Comparison of ENCODE assay signal across 8 mouse cellular contexts in genomic region chr9:111117794-111118251, GRCm38 (mm10). TPM values are rescaled to one million over a fixed set of nuclear protein-coding genes. Genes with fewer than 3 reads are reported as not detected.
DNase-seq lines count a peak whose midpoint lies in the region; ATAC-seq lines count a peak whose summit lies in the region.

No protein-coding gene starts in this region.

- 0 out of 2 replicates have a peak, but pooled peaks cover 6% of the 10 kb centered on the region for H3K4me1 ChIP-seq in brown adipose tissue, adult 24 weeks (ENCODE audit: control insufficient read depth, insufficient read depth, insufficient read length, low read length)
- H3K4me1 ChIP-seq in heart, embryonic 14.5 days (ENCODE audit: control insufficient read depth in 2 of 2, insufficient read depth in 2 of 2, low read length in 2 of 2), result peaks cover 2 to 40% of the 10 kb centered on the region in 2 experiments; a peak in 3 of 4 replicates
- peaks cover 20% of the 10 kb centered on the region for H3K4me1 ChIP-seq in liver, embryonic 16.5 days (ENCODE audit: control insufficient read depth, low read depth, low read length)
- peaks cover 13% of the 10 kb centered on the region for H3K4me1 ChIP-seq in neural tube, embryonic 14.5 days (ENCODE audit: control insufficient read depth, insufficient read depth, low read length)

- H3K4me2 ChIP-seq in heart, embryonic 14.5 days (ENCODE audit: low read length), result peak overlapping the region; percentile 94
- peak overlapping the region; percentile 91 for H3K4me2 ChIP-seq in liver, embryonic 16.5 days (ENCODE audit: low read depth, low read length)
- H3K4me2 ChIP-seq in neural tube, embryonic 14.5 days (ENCODE audit: low read depth, low read length), result peak overlapping the region; percentile 85

- DNase-seq in kidney, postnatal 14 days, result peak; percentile 92
- DNase-seq in testis, postnatal 10 days (ENCODE audit: low spot score), result peak; percentile 90

- no peaks in the 10 kb centered on the region for H3K27me3 ChIP-seq in heart, embryonic 14.5 days (ENCODE audit: control insufficient read depth, insufficient read depth, low read length)
- H3K27me3 ChIP-seq in liver, embryonic 16.5 days (ENCODE audit: control insufficient read depth, insufficient read depth, low read depth, low read length), result no peaks in the 10 kb centered on the region
- H3K27me3 ChIP-seq in neural tube, embryonic 14.5 days (ENCODE audit: control insufficient read depth, insufficient read depth, low read length), result no peaks in the 10 kb centered on the region

- peak overlapping the region; percentile 85 for H3K27ac ChIP-seq in brown adipose tissue, adult 24 weeks (replicated peaks; ENCODE audit: low read depth, low read length)
- peak overlapping the region; percentile 89 to 93 for H3K27ac ChIP-seq in heart, embryonic 14.5 days (replicated peaks in 1 of 2; ENCODE audit: control insufficient read depth in 1 of 2, insufficient read depth in 1 of 2, low read depth in 2 of 2, low read length in 2 of 2)
- H3K27ac ChIP-seq in liver, embryonic 16.5 days (ENCODE audit: low read length), result peak overlapping the region; percentile 83
- H3K27ac ChIP-seq in neural tube, embryonic 14.5 days (ENCODE audit: low read depth, low read length), result peak overlapping the region; percentile 73

- peak; percentile 82 for ATAC-seq in CD4-positive, CD25-positive, alpha-beta regulatory T cell, adult 4 months
- peak; percentile 95 for ATAC-seq in erythroid progenitor cell, adult 5-6 weeks (replicated peaks; ENCODE audit: low FRiP score, poor library complexity, severe bottlenecking)
- peak; percentile 90 for ATAC-seq in heart, embryonic 14.5 days (ENCODE audit: insufficient number of reproducible peaks, insufficient read depth, low FRiP score, low read depth)
- ATAC-seq in liver, embryonic 16.5 days (ENCODE audit: low read depth), result peak; percentile 92
- peak; percentile 98 for ATAC-seq in neural tube, embryonic 14.5 days (ENCODE audit: low read depth)

- peaks cover 4% of the 10 kb centered on the region; the same call in 1 of the 2 replicates for H3K36me3 ChIP-seq in heart, embryonic 14.5 days (ENCODE audit: control insufficient read depth, insufficient read depth, low read length)
- no peaks in the 10 kb centered on the region for H3K36me3 ChIP-seq in liver, embryonic 16.5 days (ENCODE audit: control insufficient read depth, insufficient read depth)
- H3K36me3 ChIP-seq in neural tube, embryonic 14.5 days (ENCODE audit: control insufficient read depth, insufficient read depth, low read length), result no peaks in the 10 kb centered on the region

- H3K4me3 ChIP-seq in brown adipose tissue, adult 24 weeks (ENCODE audit: insufficient read depth, low read depth, low read length), result peak overlapping the region; percentile 95
- H3K4me3 ChIP-seq in heart, embryonic 14.5 days (ENCODE audit: control insufficient read depth in 1 of 2, insufficient read depth in 1 of 2, low read depth in 1 of 2, low read length in 2 of 2), result peak overlapping the region; percentile 81 to 87
- peak overlapping the region; percentile 97 for H3K4me3 ChIP-seq in liver, embryonic 16.5 days (ENCODE audit: low read depth, low read length)
- H3K4me3 ChIP-seq in neural tube, embryonic 14.5 days (ENCODE audit: low read depth, low read length), result peak overlapping the region; percentile 96

- WGBS in heart, embryonic 14.5 days, result under 1% methylated on average over 55 of the region's 56 CpGs
- WGBS in liver, embryonic 16.5 days (ENCODE audit: insufficient replicate concordance), result 1% methylated on average over 56 of the region's 56 CpGs
- WGBS in neural tube, embryonic 14.5 days, result under 1% methylated on average over 55 of the region's 56 CpGs

- H3K9me3 ChIP-seq in heart, embryonic 14.5 days (ENCODE audit: control insufficient read depth, low read length), result no peaks in the 10 kb centered on the region
- H3K9me3 ChIP-seq in liver, embryonic 16.5 days (replicated peaks; ENCODE audit: control insufficient read depth, low read length), result no peaks in the 10 kb centered on the region
- no peaks in the 10 kb centered on the region for H3K9me3 ChIP-seq in neural tube, embryonic 14.5 days (ENCODE audit: control insufficient read depth, low read length)

- H3K9ac ChIP-seq in heart, embryonic 14.5 days (ENCODE audit: low read length), result peak overlapping the region; percentile 96
- peak overlapping the region; percentile 81 for H3K9ac ChIP-seq in liver, embryonic 16.5 days (ENCODE audit: low read depth, low read length)
- H3K9ac ChIP-seq in neural tube, embryonic 14.5 days (replicated peaks; ENCODE audit: low read depth, low read length), result peak overlapping the region; percentile 81

RNA-seq across cellular contexts. Expression of gene Lrrfip2, which starts 0.4 kb away (rescaled TPM):
- polyA plus RNA-seq in CD4-positive, CD25-positive, alpha-beta regulatory T cell, adult 4 months (2017; shearing (Covaris generic)), result 1 to 10 TPM; 8.2 to 9.6 TPM
- polyA plus RNA-seq in brown adipose tissue, adult 24 weeks (2012; ENCODE audit: insufficient read depth, insufficient read length, missing spikeins), result 36.9 and 43.5 TPM in 2 replicates
- 8.4 and 37.8 TPM in 2 replicates for total RNA-seq in erythroid progenitor cell, adult 5-6 weeks (2015; ENCODE audit: low replicate concordance)
- total RNA-seq in erythroid progenitor cell, adult 5-6 weeks (2017; ENCODE audit: low replicate concordance), result 57.0 and 75.1 TPM in 2 replicates
- polyA plus RNA-seq in heart, embryonic 14.5 days (2014; fragmentation: Nextera tagmentation; extraction: Ambion mirVana), result 75.3 and 78.8 TPM in 2 replicates
- polyA plus RNA-seq in liver, embryonic 16.5 days (2015; fragmentation: Nextera tagmentation; extraction: Ambion mirVana), result 16.2 and 16.9 TPM in 2 replicates
- 42.5 and 51.8 TPM in 2 replicates for polyA plus RNA-seq in neural tube, embryonic 14.5 days (2014; fragmentation: Nextera tagmentation; extraction: Ambion mirVana)

Comparison
In these comparisons a context has a peak if more than half of its experiments do, and no peak if none do; other contexts are left out.
1. Peak in every context shown above with its lines: DNase-seq, ATAC-seq, H3K4me3 ChIP-seq and H3K27ac ChIP-seq.